Mouse (Mus musculus) testis, postnatal 10 days (tissue): ENCODE measurements around the gene Shc3.

Source experiments
- DNase-seq: peaks from one replicate; pipeline ENCODE4 v3.0.0; 2021; ENCODE audit warnings: low spot score

Gene Shc3

DNA sequence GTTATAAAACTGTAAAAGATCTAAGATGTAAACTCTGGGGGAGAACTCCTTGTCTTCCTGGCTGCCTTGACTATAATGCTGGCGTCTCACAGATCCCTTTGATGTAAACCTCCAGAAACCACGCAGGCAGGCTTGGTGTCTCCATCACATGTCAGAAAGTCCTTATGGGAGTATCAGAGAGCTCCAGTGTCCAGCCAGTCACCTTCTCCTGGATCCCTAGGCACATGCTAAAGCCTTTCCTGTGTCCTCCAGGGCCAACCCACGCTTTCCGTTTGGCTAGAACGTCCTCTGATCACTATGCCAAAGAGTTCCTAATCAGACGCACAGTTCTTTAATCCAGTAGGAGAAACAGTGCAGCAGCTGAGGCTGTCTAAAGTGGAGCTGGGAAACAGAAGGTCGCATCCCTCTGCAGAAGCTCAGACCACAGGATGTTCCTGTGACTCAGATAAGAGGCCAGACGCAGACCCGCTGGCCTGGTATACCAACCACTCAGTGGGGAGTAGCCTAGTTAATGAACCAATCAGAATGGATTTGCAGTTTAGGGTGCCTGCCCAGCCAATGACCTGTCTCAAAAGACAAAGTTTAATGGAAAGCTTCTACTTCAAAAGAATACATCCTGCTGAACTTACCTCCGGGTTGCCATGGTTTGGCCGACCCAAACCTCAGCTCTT lies 88.7 kb downstream of the Shc3 start:
- DNase-seq: no peak

GRCm38 (mm10) chr13:51479826-51480225 lies 89.4 kb downstream of the Shc3 start:
- DNase-seq: peak; percentile 50

GRCm38 (mm10) chr13:51476991-51477390 lies 92.2 kb downstream of the Shc3 start:
- no peak for DNase-seq

- peak; percentile 36 for DNase-seq
These were observed 100.4 kb downstream of the Shc3 start for GRCm38 (mm10) chr13:51468697-51469250.

DNA sequence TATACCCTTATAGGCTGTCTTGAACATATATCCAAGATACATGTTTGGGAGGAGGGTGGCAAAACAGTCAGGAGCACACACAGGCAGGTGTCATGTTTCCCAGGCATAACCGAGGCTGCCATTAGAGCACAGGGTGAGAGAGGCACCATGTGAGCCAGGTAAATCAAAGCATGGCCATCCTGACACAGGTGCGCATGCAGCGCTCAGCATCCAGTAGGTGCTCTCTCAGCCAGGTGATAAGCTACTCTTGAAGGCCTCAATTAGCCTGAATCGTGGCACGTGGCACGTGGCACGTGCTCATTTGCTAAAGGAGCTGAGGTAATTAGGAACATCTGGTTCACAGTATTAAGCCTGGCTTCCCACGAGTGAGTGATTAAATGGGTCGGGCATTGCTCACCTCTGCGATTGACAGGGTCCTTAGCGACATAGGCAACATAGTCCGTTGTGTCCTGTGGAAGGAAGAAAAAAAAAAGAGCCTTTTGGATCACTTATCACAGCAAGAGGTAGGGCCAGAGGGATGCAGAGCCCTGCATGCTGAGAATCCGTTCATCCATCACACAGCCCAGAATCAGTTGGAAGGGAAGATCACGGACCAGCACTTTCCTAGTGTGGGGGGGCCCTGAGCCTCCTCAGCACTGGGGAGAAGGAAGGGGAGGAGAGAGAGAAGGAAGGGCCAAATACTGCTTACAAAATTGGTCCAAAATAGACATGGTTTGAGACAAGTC lies 102.9 kb downstream of the Shc3 start:
- DNase-seq: no peak

- DNase-seq: no peak
These were observed 104.9 kb downstream of the Shc3 start for GRCm38 (mm10) chr13:51464294-51464693.

GRCm38 (mm10) chr13:51456190-51456878 lies 112.9 kb downstream of the Shc3 start:
- no peak for DNase-seq

- DNase-seq: no peak
These were observed 122.7 kb downstream of the Shc3 start for GRCm38 (mm10) chr13:51446550-51446949.

DNA sequence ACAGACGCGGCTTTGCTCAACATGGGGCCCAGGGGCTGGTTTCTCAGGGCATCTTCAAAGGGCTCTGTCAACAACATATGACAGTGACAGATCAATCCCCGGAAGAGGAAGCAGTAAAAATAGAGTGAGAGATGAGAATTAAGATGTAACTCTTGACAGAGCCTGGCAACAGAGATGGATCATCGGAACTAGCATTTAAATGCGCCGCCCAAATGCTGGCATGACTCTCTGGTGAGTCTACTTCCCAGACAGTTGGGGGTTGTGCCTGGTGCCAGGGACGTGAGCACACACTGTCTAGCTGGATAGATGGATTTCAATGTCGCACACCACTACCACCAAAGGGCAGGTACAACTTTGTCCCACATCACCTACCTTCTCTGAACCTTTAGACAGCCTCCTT lies 126.3 kb downstream of the Shc3 start:
- DNase-seq: no peak

- DNase-seq: no peak
These were observed 131.8 kb downstream of the Shc3 start for GRCm38 (mm10) chr13:51437105-51438085.

- DNase-seq: no peak
These were observed 134.1 kb downstream of the Shc3 start for GRCm38 (mm10) chr13:51435146-51435545.

DNA sequence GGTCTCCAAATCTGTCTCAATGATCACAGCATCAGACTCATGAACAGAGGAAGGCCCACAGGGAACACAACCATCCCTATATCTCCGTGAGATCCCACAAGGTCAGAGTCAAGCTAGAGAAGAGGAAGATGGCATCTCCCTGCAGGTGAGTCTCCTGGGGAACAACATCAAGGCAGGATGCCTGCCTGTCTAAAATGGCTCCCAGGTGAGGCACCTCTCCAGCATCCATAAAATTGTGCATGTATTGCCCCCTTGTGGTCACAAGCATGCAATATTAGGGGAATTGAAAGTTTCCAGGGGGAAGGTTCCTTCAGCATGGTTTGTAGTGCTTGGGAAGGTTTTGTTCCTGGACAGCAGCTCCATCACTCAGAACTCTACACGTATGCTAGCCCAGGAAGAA lies 134.8 kb downstream of the Shc3 start:
- DNase-seq: no peak

DNA sequence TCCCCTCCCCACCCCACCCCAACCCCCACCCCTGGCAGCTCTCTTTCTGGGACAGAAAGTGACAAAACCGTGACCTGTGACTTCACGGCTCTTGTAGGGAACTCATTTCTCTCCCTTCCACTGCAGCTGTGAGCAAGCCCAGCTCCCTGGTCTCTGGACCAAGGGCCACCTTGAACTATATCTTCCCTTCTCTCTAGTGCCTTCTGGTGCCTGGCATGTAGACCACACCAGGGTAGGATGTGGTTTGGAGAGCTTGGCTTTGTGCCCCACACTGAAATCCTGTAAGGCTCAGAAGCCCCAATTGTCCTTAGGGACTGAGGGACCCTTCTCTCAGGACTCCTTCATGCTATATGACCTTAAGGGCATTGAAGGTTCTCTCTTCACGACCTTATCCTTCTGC lies 135.8 kb downstream of the Shc3 start:
- no peak for DNase-seq

DNA sequence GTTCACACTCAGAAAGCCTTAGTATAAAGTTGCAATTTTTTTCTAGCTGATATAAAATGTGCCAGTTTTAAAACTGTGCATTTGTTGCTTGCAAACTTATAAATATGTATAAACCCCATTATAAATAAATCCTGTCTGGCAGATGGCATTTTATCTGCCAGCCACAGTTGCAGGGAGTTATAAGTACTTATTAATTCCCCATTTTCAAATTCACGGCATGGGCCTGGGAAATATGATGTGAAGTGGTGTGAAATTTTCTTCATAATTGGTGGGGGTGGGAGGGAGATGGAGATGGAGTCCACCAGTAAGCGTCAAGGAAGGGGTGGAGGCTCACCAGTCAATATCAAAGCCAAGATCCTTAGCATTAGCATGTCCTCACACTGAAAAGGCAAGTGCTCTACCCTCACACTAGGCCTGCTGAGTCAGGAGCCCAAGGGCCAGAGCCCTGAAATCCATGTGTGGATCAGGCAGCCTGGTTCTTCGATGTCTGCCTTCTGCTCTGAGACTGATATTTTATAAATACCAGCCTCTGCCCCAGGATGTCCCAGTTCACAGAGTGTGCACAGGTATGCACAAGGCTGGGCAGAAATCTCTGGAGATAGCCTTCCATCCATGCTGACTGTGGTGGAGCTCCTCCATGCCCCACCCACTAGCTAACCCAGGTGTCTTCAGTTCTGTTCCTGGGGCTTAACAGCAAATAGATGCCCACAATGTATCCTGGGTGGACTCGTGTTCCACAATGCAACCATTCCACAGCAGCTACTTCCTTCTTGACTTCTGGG lies 143.4 kb downstream of the Shc3 start:
- no peak for DNase-seq

DNA sequence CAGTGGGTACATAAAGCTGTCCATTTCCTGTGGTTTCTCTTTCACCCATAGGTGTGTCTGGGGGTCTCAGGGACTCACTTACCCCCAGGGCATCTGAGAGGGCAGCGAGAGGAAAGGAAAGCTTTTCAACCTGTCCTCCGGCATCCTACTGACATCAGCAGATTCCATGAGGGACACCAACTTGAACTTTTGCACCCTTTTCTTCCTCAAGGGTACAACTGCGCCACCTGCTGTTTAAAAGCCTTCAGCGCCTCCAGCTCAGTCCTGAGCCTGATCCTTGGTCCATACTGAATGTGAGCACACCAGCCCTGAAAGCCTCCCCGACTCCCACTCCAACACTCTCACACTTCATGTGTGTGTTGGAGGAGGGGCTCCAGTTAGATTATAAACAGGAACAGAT lies 144.6 kb downstream of the Shc3 start:
- peak; percentile 87 for DNase-seq

DNA sequence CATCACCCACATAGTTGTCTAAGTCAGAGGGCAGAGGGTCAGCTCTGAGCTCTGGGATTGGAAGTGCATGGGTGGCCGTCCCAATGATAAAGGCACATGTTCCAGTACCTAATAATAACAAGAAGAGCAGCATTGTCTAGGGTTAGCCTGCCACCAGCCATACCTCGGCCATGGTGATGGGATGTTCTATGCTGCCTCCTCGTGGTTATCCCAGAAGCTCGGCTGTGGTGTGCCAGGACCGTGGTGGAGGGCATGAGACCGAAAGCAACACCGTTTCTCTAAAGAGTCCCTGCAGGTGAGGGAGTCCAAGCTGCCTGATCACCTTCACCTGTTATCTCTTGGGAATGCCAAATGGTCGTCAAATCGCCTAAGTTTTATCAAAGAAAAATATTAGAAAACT lies 145.6 kb downstream of the Shc3 start:
- no peak for DNase-seq

DNA sequence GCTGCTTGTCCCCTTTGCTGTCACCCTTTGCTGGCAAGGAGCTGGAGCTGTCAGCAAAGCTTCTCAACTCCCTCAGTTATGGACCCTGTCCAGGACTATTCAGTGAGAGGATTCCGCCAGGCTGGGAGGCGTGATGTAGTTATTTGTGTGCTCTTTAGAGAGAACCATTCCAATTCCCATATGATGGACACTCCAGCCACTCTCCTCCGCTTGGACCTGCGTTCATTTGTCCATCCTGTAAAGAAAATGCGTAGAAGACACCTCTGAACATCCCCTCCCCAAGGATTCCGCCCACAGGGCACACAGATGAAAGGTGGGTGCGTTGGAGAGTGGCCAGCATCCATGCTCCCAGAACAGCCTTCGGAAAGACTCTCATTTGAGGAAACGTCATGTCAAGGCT lies 148.4 kb downstream of the Shc3 start:
- DNase-seq: no peak

GRCm38 (mm10) chr13:51419501-51419900 lies 149.7 kb downstream of the Shc3 start:
- no peak for DNase-seq

DNA sequence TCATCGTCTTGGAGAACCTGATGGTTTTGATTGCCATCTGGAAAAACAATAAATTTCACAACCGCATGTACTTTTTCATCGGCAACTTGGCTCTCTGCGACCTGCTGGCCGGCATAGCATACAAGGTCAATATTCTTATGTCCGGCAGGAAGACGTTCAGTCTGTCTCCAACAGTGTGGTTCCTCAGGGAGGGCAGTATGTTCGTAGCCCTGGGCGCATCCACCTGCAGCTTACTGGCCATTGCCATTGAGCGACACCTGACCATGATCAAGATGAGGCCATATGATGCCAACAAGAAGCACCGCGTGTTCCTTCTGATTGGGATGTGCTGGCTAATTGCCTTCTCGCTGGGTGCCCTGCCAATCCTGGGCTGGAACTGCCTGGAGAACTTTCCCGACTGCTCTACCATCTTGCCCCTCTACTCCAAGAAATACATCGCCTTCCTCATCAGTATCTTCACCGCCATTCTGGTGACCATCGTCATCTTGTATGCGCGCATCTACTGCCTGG lies 150.2 kb downstream of the Shc3 start:
- no peak for DNase-seq

- peak; percentile 98 for DNase-seq
These were observed 150.8 kb downstream of the Shc3 start for GRCm38 (mm10) chr13:51418268-51418941.
